Mouse (Mus musculus): ENCODE measurements at regions not wholly inside any gene's neighbourhood (a gene's known extent, or its start where the extent isn't known, plus 50 kb on each side); places are given as distances from the start of the nearest gene placed in this dataset.

GRCm38 (mm10) chr8:126688014-126688413 lies 94.2 kb upstream of the Irf2bp2 start:
- Histone ChIP-seq H3K4me3 (no peak overlapping the region), H3K9ac (no peak overlapping the region), H3K36me3 (no peaks in the 10 kb centered on the region), H3K4me1 (peaks cover 36% of the 10 kb centered on the region), H3K4me2 (no peak overlapping the region), H3K9me3 (no peaks in the 10 kb centered on the region), H3K27me3 (replicated peaks) (no peaks in the 10 kb centered on the region), H3K27ac (replicated peaks) (no peak overlapping the region)
- 84% methylated on average over 6 of the region's 6 CpGs for WGBS
- ATAC-seq (ENCODE audit: extremely low read depth, insufficient number of reproducible peaks, low FRiP score, low TSS enrichment): no peak

DNA sequence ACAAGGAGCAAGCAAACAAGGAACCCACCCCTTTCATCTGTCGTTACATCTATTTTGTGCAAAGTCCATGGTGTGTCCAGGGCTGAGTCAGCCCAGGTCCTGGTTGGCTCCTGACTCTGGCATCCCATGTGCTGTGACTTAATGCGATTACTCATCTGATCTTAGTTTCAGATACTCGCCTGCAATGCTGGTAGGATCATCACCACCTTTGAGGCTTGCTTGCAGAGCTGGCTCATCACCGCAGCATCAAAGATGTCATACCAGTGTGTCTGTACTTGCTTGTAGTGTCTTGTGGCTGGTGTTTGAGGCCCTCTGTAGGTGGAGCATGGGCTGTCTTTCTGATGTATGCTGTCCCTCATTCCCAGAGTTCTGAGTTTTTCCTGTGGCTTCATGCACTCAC lies 93.0 kb upstream of the Irf2bp2 start:
- H3K9me3 ChIP-seq: no peaks in the 10 kb centered on the region
- WGBS: 77% methylated on average over 4 of the region's 4 CpGs
- ATAC-seq (ENCODE audit: extremely low read depth, insufficient number of reproducible peaks, low FRiP score, low TSS enrichment): no peak
- H3K27me3 ChIP-seq (replicated peaks): no peaks in the 10 kb centered on the region
- no peak overlapping the region for H3K4me2 ChIP-seq
- no peak overlapping the region for H3K4me3 ChIP-seq
- H3K27ac ChIP-seq (replicated peaks): no peak overlapping the region
- no peak overlapping the region for H3K9ac ChIP-seq
- H3K4me1 ChIP-seq: peaks cover 29% of the 10 kb centered on the region
- no peaks in the 10 kb centered on the region for H3K36me3 ChIP-seq

GRCm38 (mm10) chr8:126685365-126685764 lies 91.6 kb upstream of the Irf2bp2 start:
- 66% methylated on average over 6 of the region's 6 CpGs for WGBS
- H3K27ac ChIP-seq (replicated peaks): no peak overlapping the region
- H3K9me3 ChIP-seq: no peaks in the 10 kb centered on the region
- H3K27me3 ChIP-seq (replicated peaks): no peaks in the 10 kb centered on the region
- 0 out of 2 replicates have a peak overlapping the region, but pooled peaks have one; percentile 20 for H3K9ac ChIP-seq
- no peak for ATAC-seq (ENCODE audit: extremely low read depth, insufficient number of reproducible peaks, low FRiP score, low TSS enrichment)
- H3K4me2 ChIP-seq: no peak overlapping the region
- peaks cover 26% of the 10 kb centered on the region for H3K4me1 ChIP-seq
- H3K4me3 ChIP-seq: no peak overlapping the region
- no peaks in the 10 kb centered on the region for H3K36me3 ChIP-seq

- 37% methylated on average over 4 of the region's 4 CpGs for WGBS
- Histone ChIP-seq H3K27me3 (replicated peaks) (no peaks in the 10 kb centered on the region), H3K9ac (no peak overlapping the region), H3K27ac (replicated peaks) (no peak overlapping the region), H3K4me1 (peaks cover 26% of the 10 kb centered on the region), H3K36me3 (no peaks in the 10 kb centered on the region), H3K9me3 (no peaks in the 10 kb centered on the region), H3K4me2 (no peak overlapping the region), H3K4me3 (no peak overlapping the region)
- ATAC-seq (ENCODE audit: extremely low read depth, insufficient number of reproducible peaks, low FRiP score, low TSS enrichment): no peak
These were observed 90.2 kb upstream of the Irf2bp2 start for GRCm38 (mm10) chr8:126683950-126684349.

DNA sequence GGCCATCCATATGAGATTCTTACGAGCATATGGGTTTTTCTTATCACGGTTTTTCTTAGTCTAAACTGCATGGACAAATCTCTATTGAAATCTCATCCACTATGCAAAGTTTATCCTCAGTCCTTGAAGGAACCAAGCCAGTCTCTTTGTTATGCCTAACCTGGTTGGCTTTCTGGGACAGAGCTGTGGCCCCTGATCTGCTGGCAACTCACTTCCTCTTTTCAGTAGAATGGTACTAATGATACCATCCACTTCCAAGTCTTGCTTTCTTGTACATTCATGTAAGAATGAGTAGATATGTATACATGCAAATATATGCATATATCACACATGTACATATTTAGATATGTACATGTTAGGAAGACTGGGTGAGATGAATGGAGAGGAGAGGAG lies 89.8 kb upstream of the Irf2bp2 start:
- H3K9ac ChIP-seq: no peak overlapping the region
- H3K27ac ChIP-seq (replicated peaks): no peak overlapping the region
- no peaks in the 10 kb centered on the region for H3K27me3 ChIP-seq (replicated peaks)
- H3K4me2 ChIP-seq: no peak overlapping the region
- H3K9me3 ChIP-seq: no peaks in the 10 kb centered on the region
- peaks cover 26% of the 10 kb centered on the region for H3K4me1 ChIP-seq
- WGBS: 89% methylated on average over 2 of the region's 2 CpGs
- no peaks in the 10 kb centered on the region for H3K36me3 ChIP-seq
- no peak for ATAC-seq (ENCODE audit: extremely low read depth, insufficient number of reproducible peaks, low FRiP score, low TSS enrichment)
- no peak overlapping the region for H3K4me3 ChIP-seq

- Histone ChIP-seq H3K4me3 (no peak overlapping the region), H3K9me3 (no peaks in the 10 kb centered on the region), H3K4me1 (peaks cover 26% of the 10 kb centered on the region), H3K27me3 (replicated peaks) (no peaks in the 10 kb centered on the region), H3K4me2 (no peak overlapping the region), H3K9ac (no peak overlapping the region), H3K36me3 (no peaks in the 10 kb centered on the region), H3K27ac (replicated peaks) (peak overlapping the region; percentile 37; the same call in 1 of the 2 replicates)
- 83% methylated on average over 9 of the region's 9 CpGs for WGBS
- no peak for ATAC-seq (ENCODE audit: extremely low read depth, insufficient number of reproducible peaks, low FRiP score, low TSS enrichment)
These were observed 89.2 kb upstream of the Irf2bp2 start for GRCm38 (mm10) chr8:126682817-126683554.

GRCm38 (mm10) chr8:126681948-126682651 lies 88.3 kb upstream of the Irf2bp2 start:
- H3K36me3 ChIP-seq: no peaks in the 10 kb centered on the region
- no peaks in the 10 kb centered on the region for H3K27me3 ChIP-seq (replicated peaks)
- ATAC-seq (ENCODE audit: extremely low read depth, insufficient number of reproducible peaks, low FRiP score, low TSS enrichment): no peak
- peaks cover 26% of the 10 kb centered on the region for H3K4me1 ChIP-seq
- WGBS: 59% methylated on average over 6 of the region's 6 CpGs
- H3K27ac ChIP-seq (replicated peaks): peak overlapping the region; percentile 37; the same call in 1 of the 2 replicates
- no peaks in the 10 kb centered on the region for H3K9me3 ChIP-seq
- no peak overlapping the region for H3K4me3 ChIP-seq
- no peak overlapping the region for H3K4me2 ChIP-seq
- no peak overlapping the region for H3K9ac ChIP-seq

DNA sequence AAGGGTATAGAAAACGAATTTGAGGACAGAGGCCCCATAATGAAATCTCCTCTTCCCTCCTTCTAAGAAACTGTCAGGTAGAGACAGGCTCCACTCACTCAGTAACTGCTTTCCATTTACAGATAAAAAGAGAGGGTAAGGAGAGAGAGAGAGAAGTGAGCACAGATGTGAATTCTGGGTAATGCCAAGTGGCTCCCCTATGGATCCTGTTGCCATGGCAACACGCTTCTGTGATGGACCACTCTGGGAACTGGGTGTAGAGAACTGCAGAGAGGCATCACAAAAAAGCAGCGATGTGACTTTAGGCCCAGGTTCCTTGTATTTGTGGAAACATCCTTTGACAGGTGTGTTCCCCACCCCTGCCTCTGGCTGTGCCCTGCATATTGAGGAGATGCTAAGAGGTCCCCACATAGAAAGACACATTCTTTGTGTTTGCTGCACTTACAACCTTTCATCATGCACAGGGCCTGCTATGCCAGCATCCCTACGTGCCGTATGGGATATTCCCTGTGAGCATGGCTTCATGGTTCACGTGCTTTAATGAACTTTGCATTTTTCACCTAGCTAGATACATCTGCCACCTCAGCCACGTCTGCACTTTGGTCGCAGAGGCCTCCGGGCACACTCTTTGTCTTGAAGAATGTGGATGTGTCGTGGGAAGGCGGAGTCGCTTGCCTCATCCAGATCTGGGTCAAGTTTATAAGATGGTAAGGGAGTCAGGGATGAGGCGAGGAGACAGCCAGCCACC lies 84.4 kb upstream of the Irf2bp2 start:
- H3K9me3 ChIP-seq: no peaks in the 10 kb centered on the region
- ATAC-seq (ENCODE audit: extremely low read depth, insufficient number of reproducible peaks, low FRiP score, low TSS enrichment): no peak
- H3K27ac ChIP-seq (replicated peaks): no peak overlapping the region
- H3K4me3 ChIP-seq: no peak overlapping the region
- no peaks in the 10 kb centered on the region for H3K36me3 ChIP-seq
- H3K9ac ChIP-seq: no peak overlapping the region
- H3K27me3 ChIP-seq (replicated peaks): no peaks in the 10 kb centered on the region
- 0 out of 2 replicates have a peak, but pooled peaks cover 4% of the 10 kb centered on the region for H3K4me1 ChIP-seq
- no peak overlapping the region for H3K4me2 ChIP-seq
- WGBS: 73% methylated on average over 13 of the region's 13 CpGs

- Histone ChIP-seq H3K9ac (no peak overlapping the region), H3K27ac (replicated peaks) (no peak overlapping the region), H3K4me3 (no peak overlapping the region), H3K9me3 (no peaks in the 10 kb centered on the region), H3K36me3 (no peaks in the 10 kb centered on the region), H3K27me3 (replicated peaks) (no peaks in the 10 kb centered on the region), H3K4me2 (no peak overlapping the region), H3K4me1 (no peaks in the 10 kb centered on the region; the same call in 1 of the 2 replicates)
- no peak for ATAC-seq (ENCODE audit: extremely low read depth, insufficient number of reproducible peaks, low FRiP score, low TSS enrichment)
- WGBS: 78% methylated on average over 2 of the region's 2 CpGs
These were observed 81.4 kb upstream of the Irf2bp2 start for GRCm38 (mm10) chr8:126675153-126675552.

DNA sequence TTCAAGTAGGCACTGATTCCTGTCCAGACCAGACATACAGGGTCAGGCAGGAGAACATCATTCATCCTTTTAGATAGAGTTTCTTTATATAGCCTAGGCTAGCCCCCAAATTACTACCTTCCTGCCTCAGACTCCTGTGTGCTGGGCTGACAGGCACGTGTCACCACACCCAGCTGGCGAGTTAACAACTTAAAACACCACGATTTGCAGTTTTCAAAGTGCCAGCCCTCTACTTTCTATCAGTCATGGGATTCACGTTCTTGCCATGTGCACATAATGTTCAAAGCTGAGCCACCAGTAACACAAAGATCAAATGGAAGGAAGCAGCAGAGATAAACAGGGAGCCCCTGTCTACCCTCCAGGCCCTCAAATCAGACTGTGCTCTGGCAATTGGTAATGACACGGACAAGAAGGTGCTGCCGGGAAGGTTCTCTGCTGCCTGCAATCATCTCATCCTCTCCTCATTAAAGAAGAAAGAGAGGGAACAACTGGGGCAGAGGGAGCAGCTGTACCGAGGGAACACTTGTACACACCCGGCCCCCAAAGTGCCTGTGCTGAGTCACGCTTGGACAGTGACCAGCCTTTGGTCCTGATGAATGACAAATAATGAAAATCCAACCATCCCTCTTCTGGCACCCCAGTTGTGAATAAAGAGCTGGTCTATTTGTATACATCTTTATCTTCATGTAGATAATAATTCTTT lies 79.4 kb upstream of the Irf2bp2 start:
- Histone ChIP-seq H3K4me3 (no peak overlapping the region), H3K4me1 (peaks cover 18% of the 10 kb centered on the region), H3K9me3 (no peaks in the 10 kb centered on the region), H3K36me3 (no peaks in the 10 kb centered on the region), H3K4me2 (no peak overlapping the region), H3K27me3 (replicated peaks) (no peaks in the 10 kb centered on the region), H3K27ac (replicated peaks) (no peak overlapping the region), H3K9ac (no peak overlapping the region)
- no peak for ATAC-seq (ENCODE audit: extremely low read depth, insufficient number of reproducible peaks, low FRiP score, low TSS enrichment)
- WGBS: 55% methylated on average over 9 of the region's 9 CpGs

GRCm38 (mm10) chr8:126671594-126671993 lies 77.8 kb upstream of the Irf2bp2 start:
- Histone ChIP-seq H3K27ac (replicated peaks) (no peak overlapping the region), H3K36me3 (no peaks in the 10 kb centered on the region), H3K4me3 (no peak overlapping the region), H3K9me3 (no peaks in the 10 kb centered on the region), H3K9ac (no peak overlapping the region), H3K4me2 (no peak overlapping the region), H3K4me1 (peaks cover 33% of the 10 kb centered on the region), H3K27me3 (replicated peaks) (no peaks in the 10 kb centered on the region)
- WGBS: 90% methylated on average over 11 of the region's 11 CpGs
- no peak for ATAC-seq (ENCODE audit: extremely low read depth, insufficient number of reproducible peaks, low FRiP score, low TSS enrichment)
